Mouse (Mus musculus) cerebellum, adult 8-10 months (tissue): ENCODE data around the gene Pusl1.

Experiments used
- DNase-seq: peaks from one replicate; pipeline ENCODE4 v3.0.0; 2022

The Pusl1 gene

GRCm38 (mm10) chr4:155886330-155886729 is 5.3 kb downstream of the Pusl1 start:
- no peak for DNase-seq

GRCm38 (mm10) chr4:155883587-155883986 is 8.0 kb downstream of the Pusl1 start:
- DNase-seq = no peak

GRCm38 (mm10) chr4:155871404-155871803 is 20.2 kb downstream of the Pusl1 start:
- DNase-seq = no peak

GRCm38 (mm10) chr4:155869317-155870033 is 22.1 kb downstream of the Pusl1 start, which contains the start of the genes Cptp and Ints11:
TSS of gene Cptp (minus strand) at chr4:155869440.
TSS of gene Ints11 (plus strand) at chr4:155869546.
- DNase-seq = peak; percentile 95

GRCm38 (mm10) chr4:155868614-155869298 is 22.8 kb downstream of the Pusl1 start:
- no peak for DNase-seq

- DNase-seq = no peak
Observed at GRCm38 (mm10) chr4:155863001-155863400, 28.6 kb downstream of the Pusl1 start, which contains the start of gene Tas1r3. TSS of gene Tas1r3 (minus strand) at chr4:155863362.

- DNase-seq = no peak
Observed at GRCm38 (mm10) chr4:155861787-155862186, 29.8 kb downstream of the Pusl1 start.

GRCm38 (mm10) chr4:155859318-155859717 is 32.3 kb downstream of the Pusl1 start:
- no peak for DNase-seq

- DNase-seq = no peak
Observed at GRCm38 (mm10) chr4:155856881-155857280, 34.7 kb downstream of the Pusl1 start.

GRCm38 (mm10) chr4:155856071-155856470 is 35.5 kb downstream of the Pusl1 start:
- no peak for DNase-seq

- no peak for DNase-seq
Observed at GRCm38 (mm10) chr4:155854991-155855390, 36.6 kb downstream of the Pusl1 start.

- no peak for DNase-seq
Observed at GRCm38 (mm10) chr4:155853421-155853820, 38.2 kb downstream of the Pusl1 start.

- DNase-seq = peak; percentile 52
Observed at GRCm38 (mm10) chr4:155851951-155852411, 39.6 kb downstream of the Pusl1 start.

- no peak for DNase-seq
Observed at GRCm38 (mm10) chr4:155851368-155851767, 40.2 kb downstream of the Pusl1 start.

GRCm38 (mm10) chr4:155849792-155850451 is 41.7 kb downstream of the Pusl1 start:
- no peak for DNase-seq

GRCm38 (mm10) chr4:155849391-155849790 is 42.2 kb downstream of the Pusl1 start:
- DNase-seq = no peak

- no peak for DNase-seq
Observed at GRCm38 (mm10) chr4:155848434-155849095, 43.0 kb downstream of the Pusl1 start.

- no peak for DNase-seq
Observed at GRCm38 (mm10) chr4:155847591-155848352, 43.8 kb downstream of the Pusl1 start.

GRCm38 (mm10) chr4:155846871-155847578 is 44.6 kb downstream of the Pusl1 start, which contains the start of gene Dvl1:
TSS of gene Dvl1 (plus strand) at chr4:155847402.
- DNase-seq = peak; percentile 96

GRCm38 (mm10) chr4:155843231-155843630 is 48.4 kb downstream of the Pusl1 start:
- DNase-seq = no peak

- DNase-seq = peak; percentile 47
Observed at GRCm38 (mm10) chr4:155841651-155842270, 49.8 kb downstream of the Pusl1 start.
